Mouse (Mus musculus) c-Kit-positive CD71-positive TER-119-negative erythroid progenitor cells, embryonic 14.5 days (primary cell): ENCODE data around the gene Tmsb15b1.
"Not testable (repeated sequence)": the region's sequence is repeated elsewhere in the genome, so short reads cannot be mapped to it uniquely, and the experiment has no call there.

ENCODE experiments used
- DNase-seq: peaks from one replicate; pipeline ENCODE4 v3.0.0-alpha.2; 2013; ENCODE audit warnings: low read depth

Tmsb15b1 gene

DNA sequence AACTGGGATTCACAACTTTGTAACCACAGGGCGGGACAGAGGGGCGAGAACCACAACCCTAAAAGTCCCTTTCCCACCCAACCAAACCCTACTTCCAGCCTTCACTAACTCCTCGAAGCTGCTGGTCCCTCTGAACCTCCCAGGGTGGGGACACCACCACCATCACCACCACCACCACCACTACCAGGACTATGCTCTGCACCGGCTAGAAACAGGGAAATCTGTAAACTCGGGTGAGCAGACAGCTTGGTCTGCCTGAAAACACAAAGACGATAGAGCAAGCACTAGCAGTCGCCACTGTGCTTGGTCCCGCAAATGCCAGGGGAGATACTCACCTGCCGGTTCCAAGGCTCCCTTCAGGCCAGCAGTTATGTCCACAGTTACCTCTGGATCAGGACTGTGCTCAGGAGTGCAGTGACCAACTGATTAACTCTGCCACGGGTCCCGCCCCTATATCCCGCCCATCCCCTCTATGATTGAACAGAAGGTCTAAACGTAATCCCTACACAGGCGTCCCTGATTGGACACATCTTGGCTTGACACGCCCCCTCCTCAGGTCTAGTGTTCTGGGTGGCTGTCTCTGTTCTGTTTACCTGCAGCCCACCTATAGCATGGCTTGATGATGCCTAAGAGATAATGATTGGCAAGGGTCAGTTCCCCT, at the start of gene Tmsb15b1, which contains the start of gene Tmsb15l:
Gene Tmsb15b1, minus strand, starts transcription at position 451 of the 661 bp plus-strand sequence.
Gene Tmsb15l, minus strand, starts transcription at position 446 of the 661 bp plus-strand sequence.
- DNase-seq: peak; percentile 17

DNA sequence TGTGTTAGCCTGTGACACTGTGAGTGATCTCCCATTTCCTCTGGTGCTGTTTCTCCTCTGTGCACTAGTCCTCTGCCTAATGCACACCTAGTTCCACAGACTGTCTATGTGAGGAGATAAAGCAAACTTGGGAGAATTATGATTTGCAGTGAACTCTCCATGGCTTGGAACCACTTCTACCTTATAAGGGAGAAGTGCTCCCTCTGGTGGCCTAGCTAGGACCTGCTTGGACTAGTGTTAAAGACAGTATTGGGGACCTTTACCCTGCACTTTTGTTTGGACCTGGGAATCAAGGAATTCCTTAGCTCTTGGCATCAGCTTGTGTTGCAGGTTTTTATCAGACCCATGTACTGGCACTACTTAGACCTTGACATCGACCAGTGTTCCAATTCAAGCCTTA, 42.6 kb upstream of the Tmsb15b1 start:
- peak; percentile 56 for DNase-seq

DNA sequence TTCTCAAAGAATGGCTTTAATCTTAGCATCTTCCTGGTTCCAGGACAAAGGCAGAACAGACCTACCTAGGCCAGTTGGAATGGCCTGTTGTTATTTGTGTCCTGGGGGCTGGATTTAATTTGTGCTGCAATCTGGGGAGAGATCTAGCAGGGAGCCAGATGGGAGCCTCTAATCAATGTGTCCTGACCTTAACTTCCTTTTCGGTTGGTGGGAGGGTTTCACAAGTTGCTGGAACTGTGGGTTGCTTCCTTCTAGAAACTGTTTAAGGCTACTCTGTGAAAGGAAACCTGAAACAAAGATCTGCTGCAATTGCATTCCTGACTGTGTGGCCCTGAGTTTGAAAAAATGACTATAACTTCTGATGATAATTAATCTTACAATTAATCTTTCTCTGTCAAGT, 41.0 kb upstream of the Tmsb15b1 start:
- no peak for DNase-seq

GRCm38 (mm10) chrX:137015099-137015709, 38.5 kb upstream of the Tmsb15b1 start:
- peak; percentile 40 for DNase-seq

DNA sequence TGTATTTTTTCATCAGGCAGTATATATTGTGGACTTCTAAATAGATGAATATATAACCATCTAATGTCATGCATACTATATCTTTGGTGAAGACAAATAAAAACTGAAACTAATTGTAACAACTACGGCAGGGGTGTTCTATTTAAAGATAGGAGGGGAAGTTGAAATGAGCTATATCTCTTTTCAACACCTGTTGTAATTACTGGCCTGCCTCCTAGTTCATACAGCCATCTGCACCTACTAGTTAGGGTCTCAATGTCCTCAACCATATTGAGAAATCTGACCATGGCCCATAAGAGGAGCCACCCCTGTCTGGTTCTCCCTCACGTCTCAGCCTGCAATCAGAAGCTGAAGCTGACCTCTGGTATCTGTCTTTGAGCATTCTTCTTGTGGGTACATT, 19.6 kb upstream of the Tmsb15b1 start:
- no peak for DNase-seq

DNA sequence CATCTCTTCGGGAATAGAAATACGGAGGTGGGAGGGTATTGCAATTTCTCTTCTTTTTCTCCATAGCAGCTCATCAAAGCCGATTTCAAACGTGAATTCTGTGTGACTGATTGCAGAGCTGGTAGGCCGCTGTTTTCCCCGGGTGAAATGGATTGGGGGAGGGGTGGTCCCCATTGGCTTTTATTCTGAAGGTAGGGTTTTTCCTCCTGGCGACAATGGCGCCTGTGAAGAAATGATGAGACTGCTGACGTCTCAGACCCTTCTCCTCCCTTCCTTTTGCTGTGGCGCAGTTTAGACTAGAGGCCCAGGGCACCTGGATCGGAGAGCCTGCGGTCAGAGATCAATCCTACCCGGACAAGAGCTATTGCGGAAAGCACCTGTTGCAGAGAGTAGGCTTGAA, 17.0 kb upstream of the Tmsb15b1 start:
- no peak for DNase-seq

GRCm38 (mm10) chrX:136992978-136993547, 16.4 kb upstream of the Tmsb15b1 start, which contains the start of gene Zcchc18:
Gene Zcchc18 (plus strand): TSS chrX:136993155.
- DNase-seq: no peak

- no peak for DNase-seq
Observed at GRCm38 (mm10) chrX:136992191-136992965, 15.7 kb upstream of the Tmsb15b1 start.

DNA sequence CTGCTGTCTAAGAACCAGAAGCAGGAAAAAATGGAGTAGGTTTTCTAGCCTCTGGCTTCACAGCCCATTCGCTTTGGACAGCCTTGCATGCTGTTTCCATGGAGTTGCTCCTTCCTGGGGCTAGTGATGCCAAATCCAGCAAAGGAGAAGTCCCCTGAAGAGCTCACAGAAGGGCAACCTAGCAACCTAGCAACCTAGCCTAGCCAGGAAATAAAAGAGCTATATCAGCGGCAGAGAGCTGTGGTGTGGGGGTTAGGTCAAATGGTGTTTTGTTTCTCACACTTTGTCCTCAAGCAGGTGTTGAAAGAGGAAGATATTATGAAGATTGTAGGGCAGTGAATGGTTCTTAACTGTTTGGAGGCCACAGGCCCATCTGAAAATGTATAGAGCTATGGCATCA, 14.6 kb upstream of the Tmsb15b1 start:
- DNase-seq: no peak

- no peak for DNase-seq
Observed at GRCm38 (mm10) chrX:136986039-136986438, 9.4 kb upstream of the Tmsb15b1 start.

DNA sequence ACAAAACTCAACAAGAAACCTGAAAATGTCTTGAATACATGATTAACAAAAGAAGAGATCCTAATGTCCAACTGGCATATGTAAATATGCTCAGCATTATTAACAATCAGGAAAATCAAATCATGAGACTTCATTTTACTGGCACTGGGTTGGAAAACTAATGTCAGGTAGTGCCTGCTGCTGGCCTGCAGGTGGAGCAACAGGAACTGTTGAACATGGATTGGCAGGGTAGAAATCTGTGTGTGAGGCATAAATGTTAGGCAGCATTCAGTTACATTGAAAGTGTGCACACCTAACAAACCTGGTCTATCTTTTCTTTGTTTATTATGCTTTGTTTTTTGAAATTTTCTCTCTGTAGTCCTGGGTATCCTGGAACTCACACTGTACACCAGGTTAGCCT, 1.9 kb upstream of the Tmsb15b1 start:
- DNase-seq: no peak

DNA sequence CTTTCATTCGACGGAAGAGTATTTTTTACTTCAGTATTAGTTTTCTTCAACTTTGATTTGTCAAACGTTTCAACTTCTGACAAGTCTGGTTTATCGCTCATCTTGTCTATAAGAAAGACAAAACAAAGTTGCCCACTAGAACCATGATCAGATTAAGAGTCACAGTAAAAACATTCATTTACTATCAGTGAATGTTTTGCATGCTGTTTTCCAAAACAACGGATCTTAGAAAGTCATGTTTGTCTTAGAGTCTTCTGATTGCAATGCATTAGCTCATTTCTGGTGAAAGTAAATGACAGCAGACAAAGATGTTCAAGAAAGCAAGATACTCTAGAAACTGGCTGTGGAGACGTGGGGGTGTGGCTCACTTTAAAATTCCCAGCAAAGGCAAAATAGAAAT, 1.3 kb downstream of the Tmsb15b1 start, which contains the start of gene Tmsb15b2:
Gene Tmsb15b2, minus strand, starts transcription at position 101 of the 400 bp plus-strand sequence.
- DNase-seq: not testable (repeated sequence)

GRCm38 (mm10) chrX:136959688-136960087, 17.0 kb downstream of the Tmsb15b1 start:
- DNase-seq: no peak

GRCm38 (mm10) chrX:136958300-136958699, 18.4 kb downstream of the Tmsb15b1 start:
- DNase-seq: not testable (repeated sequence)

GRCm38 (mm10) chrX:136957583-136958279, 18.9 kb downstream of the Tmsb15b1 start:
- not testable (repeated sequence) for DNase-seq

DNA sequence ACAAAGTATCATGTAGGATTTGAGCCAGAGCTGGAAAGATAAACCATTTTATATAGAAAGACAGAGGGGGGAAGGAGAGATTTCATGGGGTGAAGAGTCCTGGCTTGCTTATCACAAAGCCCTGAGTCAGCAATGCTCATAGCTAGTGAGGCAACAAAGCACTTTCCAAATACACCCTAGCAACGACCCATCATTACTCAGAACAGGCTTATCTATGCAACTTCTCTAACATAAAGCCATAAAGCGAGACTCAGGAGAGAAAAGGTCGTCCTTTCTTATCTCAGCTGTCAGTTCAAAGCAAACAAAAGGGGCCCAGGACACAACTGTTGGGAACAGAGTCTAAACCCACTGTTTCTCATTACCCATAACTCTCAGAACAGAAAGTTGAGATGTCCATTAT, 38.7 kb downstream of the Tmsb15b1 start:
- no peak for DNase-seq

DNA sequence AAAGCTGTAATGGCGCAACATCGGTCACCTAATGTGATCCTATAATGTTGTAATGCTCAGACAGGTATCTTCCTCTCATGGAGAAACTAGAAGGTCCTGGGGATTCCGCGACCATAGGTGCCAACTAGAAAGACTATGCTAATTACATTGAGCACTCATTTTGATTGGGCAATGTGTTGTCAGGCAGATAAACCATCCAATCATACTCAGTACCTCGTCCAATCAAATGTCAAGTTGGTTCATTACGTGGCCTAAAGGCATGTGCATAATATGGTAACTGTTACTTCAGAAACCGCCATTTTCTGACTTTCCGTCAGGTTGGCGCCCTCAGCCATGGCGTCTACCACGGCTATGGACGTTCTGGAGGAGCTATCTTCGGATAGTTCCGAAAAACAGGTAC, 49.6 kb downstream of the Tmsb15b1 start, which contains the start of gene H2bfm:
Gene H2bfm, plus strand, starts transcription at position 295 of the 400 bp plus-strand sequence.
- DNase-seq: no peak

- DNase-seq: no peak
Observed at GRCm38 (mm10) chrX:136925863-136926262, 50.8 kb downstream of the Tmsb15b1 start.
